Mouse (Mus musculus) heart, postnatal 25 days (tissue): Measurements from ENCODE around the gene Olfr1199. TPM values are rescaled to one million over a fixed set of nuclear protein-coding genes. Genes with fewer than 3 reads are reported as not detected.

Experiments used
- DNase-seq: peaks from one replicate; pipeline ENCODE4 v3.0.0; 2022; ENCODE audit warnings: low spot score
- intact Hi-C: fragments of 180-260 bp; cut with DNase I; formaldehyde crosslinking; loops from one replicate; pipeline ENCODE4 v1.15.1; 2025
- total RNA-seq, 2 experiments: library from RNA; stranded (reverse); gene quantifications; 2 replicates each; pipeline ENCODE4 v1.2.3; 2021

Olfr1199 gene
- not detected for total RNA-seq

- DNase-seq: no peak
- intact Hi-C loops: no loop called here
Observed at GRCm38 (mm10) chr2:88760369-88760768, at the start of gene Olfr1199. Gene Olfr1199 (minus strand): TSS chr2:88760469.

- intact Hi-C loops: no loop called here
- no peak for DNase-seq
Observed at GRCm38 (mm10) chr2:88792736-88793135, 32.5 kb upstream of the Olfr1199 start, which contains the start of gene Olfr1201. Gene Olfr1201 (plus strand): TSS chr2:88793036.

- intact Hi-C loops: no loop called here
- DNase-seq: no peak
Observed at GRCm38 (mm10) chr2:88770388-88770787, 10.1 kb upstream of the Olfr1199 start, which contains the start of gene Olfr1200. Gene Olfr1200 (minus strand): TSS chr2:88770488.

- intact Hi-C loops: no loop called here
- DNase-seq: no peak
Observed at GRCm38 (mm10) chr2:88751270-88751669, 9.0 kb downstream of the Olfr1199 start, which contains the start of gene Olfr1198. Gene Olfr1198 (minus strand): TSS chr2:88751370.

- intact Hi-C loops: no loop called here
- DNase-seq: no peak
Observed at GRCm38 (mm10) chr2:88743379-88743778, 16.9 kb downstream of the Olfr1199 start.

GRCm38 (mm10) chr2:88732266-88732665 is 28.0 kb downstream of the Olfr1199 start, which contains the start of gene Olfr1197:
Gene Olfr1197 (minus strand): TSS chr2:88732366.
- no peak for DNase-seq
- intact Hi-C loops: no loop called here

- no peak for DNase-seq
- intact Hi-C loops: no loop called here
Observed at GRCm38 (mm10) chr2:88704497-88704896, 55.8 kb downstream of the Olfr1199 start, which contains the start of gene Olfr1196. Gene Olfr1196 (minus strand): TSS chr2:88704597.

Other genes with a start within 250 kb of the Olfr1199 start
- gene Olfr1186, start 241.9 kb downstream of the Olfr1199 start, total RNA-seq: not detected
- gene Olfr1188, start 203.5 kb downstream of the Olfr1199 start, total RNA-seq: not detected
- not detected for gene Olfr1189, start 174.0 kb downstream of the Olfr1199 start, total RNA-seq
- gene Olfr1191-ps1, start 119.9 kb downstream of the Olfr1199 start, total RNA-seq: not detected
- gene Olfr1192-ps1, start 112.0 kb downstream of the Olfr1199 start, total RNA-seq: not detected
- gene Olfr1193, start 84.8 kb downstream of the Olfr1199 start, total RNA-seq: not detected
- not detected for gene Olfr1195, start 71.3 kb downstream of the Olfr1199 start, total RNA-seq
- not detected for gene Olfr1196, start 55.9 kb downstream of the Olfr1199 start, total RNA-seq
- not detected for gene Olfr1197, start 28.1 kb downstream of the Olfr1199 start, total RNA-seq
- not detected for gene Olfr1198, start 9.1 kb downstream of the Olfr1199 start, total RNA-seq
- not detected for gene Olfr1200, start 10.0 kb upstream of the Olfr1199 start, total RNA-seq
- not detected for gene Olfr1201, start 32.6 kb upstream of the Olfr1199 start, total RNA-seq
- gene Olfr1202, start 54.0 kb upstream of the Olfr1199 start, total RNA-seq: not detected
- gene Olfr1205, start 69.3 kb upstream of the Olfr1199 start, total RNA-seq: not detected
- not detected for gene Olfr1204, start 88.8 kb upstream of the Olfr1199 start, total RNA-seq
- gene Olfr1206, start 102.8 kb upstream of the Olfr1199 start, total RNA-seq: not detected
- not detected for gene Olfr1208, start 141.8 kb upstream of the Olfr1199 start, total RNA-seq
- not detected for gene Olfr1209, start 154.7 kb upstream of the Olfr1199 start, total RNA-seq
- not detected for gene Olfr1211, start 177.6 kb upstream of the Olfr1199 start, total RNA-seq
- not detected for gene Olfr1212, start 193.5 kb upstream of the Olfr1199 start, total RNA-seq
- gene Gm13762, start 219.8 kb upstream of the Olfr1199 start, total RNA-seq: not detected
- gene Olfr1214, start 232.2 kb upstream of the Olfr1199 start, total RNA-seq: not detected
- gene Olfr1215, start 246.5 kb upstream of the Olfr1199 start, total RNA-seq: not detected